Mouse (Mus musculus) limb, embryonic 12.5 days (tissue): ENCODE measurements around the gene 4933403O08Rik. TPM values are rescaled to one million over a fixed set of nuclear protein-coding genes. Genes with fewer than 3 reads are reported as not detected.

Experiments
- ATAC-seq: fragments of 200-750 bp; cut with Nextera tagmentation; 2 replicates; pipeline ENCODE4 v1.8.0; 2017; ENCODE audit warnings: low read depth, moderate TSS enrichment; ENCODE audit not compliant: insufficient number of reproducible peaks, insufficient read depth, low FRiP score, low TSS enrichment
- H3K27ac ChIP-seq: fragments of 300-500 bp; sonication (generic); 2 replicates; pipeline ENCODE4 v1.5.1; 2016; ENCODE audit warnings: mild to moderate bottlenecking, moderate library complexity
- H3K27me3 ChIP-seq: fragments of 300-500 bp; sonication (generic); 2 replicates; pipeline ENCODE4 v1.6.1; 2016; ENCODE audit warnings: mild to moderate bottlenecking, moderate library complexity
- H3K36me3 ChIP-seq: fragments of 300-500 bp; sonication (generic); 2 replicates; pipeline ENCODE4 v1.6.1; 2016; ENCODE audit warnings: mild to moderate bottlenecking, moderate library complexity
- H3K4me1 ChIP-seq: fragments of 300-500 bp; sonication (generic); replicated peaks from 2 replicates; pipeline ENCODE4 v1.6.1; 2016
- H3K4me2 ChIP-seq: fragments of 300-500 bp; sonication (generic); 2 replicates; pipeline ENCODE4 v1.6.1; 2016; ENCODE audit warnings: mild to moderate bottlenecking, moderate library complexity
- H3K4me3 ChIP-seq: fragments of 300-500 bp; sonication (generic); replicated peaks from 2 replicates; pipeline ENCODE4 v1.5.1; 2016; ENCODE audit warnings: mild to moderate bottlenecking
- H3K9ac ChIP-seq: fragments of 300-500 bp; sonication (generic); replicated peaks from 2 replicates; pipeline ENCODE4 v1.6.1; 2016; ENCODE audit warnings: mild to moderate bottlenecking, moderate library complexity
- H3K9me3 ChIP-seq: fragments of 300-500 bp; sonication (generic); 2 replicates; pipeline ENCODE4 v1.6.1; 2016; ENCODE audit warnings: mild to moderate bottlenecking, moderate library complexity
- WGBS: fragments of 180-500 bp; shearing (Covaris S2); methylation state at CpG from one replicate; pipeline ENCODE4 v1.1.7; 2016; 5-methylcytosine and 5-hydroxymethylcytosine counted together
- polyA plus RNA-seq: library from polyadenylated mRNA; unstranded; fragments of >200 nt; fragmentation: Nextera tagmentation; extraction: Ambion mirVana; gene quantifications from 2 replicates; pipeline ENCODE4 v1.2.1, GENCODE M21; 2016

4933403O08Rik gene
- polyA plus RNA-seq = not detected in 2 replicates

DNA sequence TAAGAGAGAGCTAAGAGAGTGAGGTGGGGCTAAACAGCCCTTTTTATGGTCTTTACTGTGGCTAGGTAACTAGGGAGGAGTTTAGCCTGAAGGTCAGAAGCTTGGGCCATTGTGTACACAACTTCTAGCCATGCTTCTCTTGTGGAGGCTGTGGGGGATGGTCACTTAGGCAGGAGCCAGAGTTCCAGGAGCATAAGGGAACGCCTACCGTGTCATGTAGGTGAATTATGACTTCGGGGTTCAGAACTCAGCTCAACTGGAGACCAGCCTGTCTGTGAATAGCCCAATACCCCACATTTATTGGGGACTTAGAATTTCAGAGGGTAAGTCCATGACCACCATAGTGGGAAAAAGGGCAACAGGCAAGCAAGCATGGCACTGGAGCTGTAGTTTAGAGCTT, at the start of gene 4933403O08Rik:
Gene 4933403O08Rik, plus strand, starts transcription at position 301 of the 400 bp plus-strand sequence.
- ATAC-seq = no peak
- no peak within 1 kb of the TSS for H3K4me3 ChIP-seq
- H3K9ac ChIP-seq = no peak within 1 kb of the TSS
- H3K9me3 ChIP-seq = no peaks in the 10 kb centered on the region
- no peak within 1 kb of the TSS for H3K27ac ChIP-seq
- H3K4me1 ChIP-seq = no peaks in the 10 kb centered on the region
- no peak within 1 kb of the TSS for H3K4me2 ChIP-seq
- H3K27me3 ChIP-seq = no peaks in the 10 kb centered on the region
- no peaks in the 10 kb centered on the region for H3K36me3 ChIP-seq
- 76% methylated on average over 3 of the region's 3 CpGs for whole genome bisulfite sequencing

DNA sequence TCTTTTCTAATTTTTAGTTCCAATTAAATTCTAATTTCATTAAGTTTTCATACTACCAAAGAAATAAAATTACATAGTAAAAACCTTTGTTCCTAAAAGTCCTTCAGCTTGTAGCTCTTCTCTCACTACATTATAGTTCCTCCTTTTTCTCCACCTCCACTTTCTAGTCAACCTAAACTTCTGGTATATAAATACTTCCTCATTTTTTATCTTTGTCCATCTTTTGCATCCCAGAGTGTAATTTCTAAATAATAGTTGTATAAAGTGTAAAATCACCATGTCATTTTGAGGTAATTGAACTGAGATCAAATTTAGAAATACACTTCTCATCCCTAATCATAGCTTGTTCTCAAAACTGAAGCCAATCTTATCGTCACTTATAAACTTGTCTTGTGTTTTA, 4.1 kb downstream of the 4933403O08Rik start:
- WGBS = 82% methylated on average over 1 of the region's 1 CpGs
- H3K9ac ChIP-seq = no peak overlapping the region
- no peaks in the 10 kb centered on the region for H3K27me3 ChIP-seq
- no peak overlapping the region for H3K4me3 ChIP-seq
- H3K4me2 ChIP-seq = no peak overlapping the region
- no peaks in the 10 kb centered on the region for H3K4me1 ChIP-seq
- no peak overlapping the region for H3K27ac ChIP-seq
- H3K9me3 ChIP-seq = no peaks in the 10 kb centered on the region
- no peaks in the 10 kb centered on the region for H3K36me3 ChIP-seq
- ATAC-seq = no peak

- no peak for ATAC-seq
- no peak overlapping the region for H3K27ac ChIP-seq
- no peak overlapping the region for H3K4me2 ChIP-seq
- H3K4me1 ChIP-seq = no peaks in the 10 kb centered on the region
- no peak overlapping the region for H3K4me3 ChIP-seq
- no peaks in the 10 kb centered on the region for H3K9me3 ChIP-seq
- H3K27me3 ChIP-seq = no peaks in the 10 kb centered on the region
- no peak overlapping the region for H3K9ac ChIP-seq
- 82% methylated on average over 2 of the region's 2 CpGs for WGBS
- H3K36me3 ChIP-seq = no peaks in the 10 kb centered on the region
Measured at GRCm38 (mm10) chrX:112255513-112255912, 16.7 kb downstream of the 4933403O08Rik start.

DNA sequence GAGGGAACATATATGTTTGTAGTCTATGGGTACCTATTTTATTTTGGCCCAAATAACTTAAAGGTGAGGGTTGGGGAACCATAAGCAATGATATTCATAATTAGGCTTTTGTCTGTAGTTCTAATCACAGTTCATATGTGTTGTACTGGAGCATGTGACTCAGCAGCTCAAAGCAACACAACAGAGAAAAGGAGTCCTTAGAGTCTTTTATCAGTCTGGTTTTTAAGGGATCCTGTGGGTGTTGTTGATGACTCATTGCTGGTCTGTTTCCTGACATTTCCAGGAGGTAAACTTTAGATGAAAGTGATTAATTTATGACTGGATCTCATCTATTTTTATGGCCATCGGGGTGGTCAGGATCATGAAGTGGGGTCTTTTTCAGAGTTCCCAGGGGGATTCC, 34.7 kb downstream of the 4933403O08Rik start:
- no peaks in the 10 kb centered on the region for H3K9me3 ChIP-seq
- H3K36me3 ChIP-seq = no peaks in the 10 kb centered on the region
- H3K4me2 ChIP-seq = no peak overlapping the region
- no peaks in the 10 kb centered on the region for H3K4me1 ChIP-seq
- no peak overlapping the region for H3K27ac ChIP-seq
- H3K27me3 ChIP-seq = no peaks in the 10 kb centered on the region
- no peak for ATAC-seq
- 67% methylated on average over 1 of the region's 1 CpGs for WGBS
- no peak overlapping the region for H3K4me3 ChIP-seq
- no peak overlapping the region for H3K9ac ChIP-seq

Other genes starting within 250 kb of the 4933403O08Rik start
- gene Tex16, start 228.0 kb upstream of the 4933403O08Rik start, polyA plus RNA-seq = 0.43 and 0.64 TPM in 2 replicates
- gene Apool, start 72.3 kb downstream of the 4933403O08Rik start, polyA plus RNA-seq = 71.0 and 72.6 TPM in 2 replicates
- gene Satl1, start 167.7 kb downstream of the 4933403O08Rik start, polyA plus RNA-seq = not detected in 2 replicates